Mouse (Mus musculus): ENCODE data around the gene Irf1. TPM values are rescaled to one million over a fixed set of nuclear protein-coding genes. Genes with fewer than 3 reads are reported as not detected.

Gene Irf1
- total RNA-seq, 2 experiments from 2014 or later: 8.7 to 9.1 TPM

GRCm38 (mm10) chr11:53777736-53778135 is 7.9 kb downstream of the Irf1 start:
- intact Hi-C loops (cut with DNase I; ENCODE audit: low total_unique reads): no loop called here
- DNase-seq: no peak

GRCm38 (mm10) chr11:53778455-53778854 is 8.6 kb downstream of the Irf1 start:
- intact Hi-C loops (cut with DNase I; ENCODE audit: low total_unique reads): no loop called here
- DNase-seq: no peak

DNA sequence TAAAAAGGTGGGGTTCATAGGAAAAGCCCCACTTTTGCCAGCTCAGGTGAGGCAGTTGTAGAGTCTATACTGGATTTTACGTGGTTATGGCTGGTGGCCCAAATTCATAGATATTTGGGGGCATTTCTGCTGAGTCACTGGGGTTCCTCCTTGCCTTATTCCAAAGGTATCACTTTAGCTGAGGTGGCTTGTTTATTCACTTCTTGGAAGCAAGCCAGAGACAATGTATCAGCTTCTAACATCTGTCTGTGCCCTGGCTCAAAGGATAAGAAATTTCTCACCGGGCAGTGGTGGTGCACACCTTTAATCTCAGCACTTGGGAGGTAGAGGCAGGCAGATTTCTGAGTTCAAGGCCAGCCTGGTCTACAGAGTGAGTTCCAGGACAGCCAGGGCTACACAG is 10.0 kb downstream of the Irf1 start:
- DNase-seq: no peak
- intact Hi-C loops (cut with DNase I; ENCODE audit: low total_unique reads): no loop called here

GRCm38 (mm10) chr11:53780262-53780661 is 10.4 kb downstream of the Irf1 start:
- no peak for DNase-seq
- intact Hi-C loops (cut with DNase I; ENCODE audit: low total_unique reads): no loop called here

DNA sequence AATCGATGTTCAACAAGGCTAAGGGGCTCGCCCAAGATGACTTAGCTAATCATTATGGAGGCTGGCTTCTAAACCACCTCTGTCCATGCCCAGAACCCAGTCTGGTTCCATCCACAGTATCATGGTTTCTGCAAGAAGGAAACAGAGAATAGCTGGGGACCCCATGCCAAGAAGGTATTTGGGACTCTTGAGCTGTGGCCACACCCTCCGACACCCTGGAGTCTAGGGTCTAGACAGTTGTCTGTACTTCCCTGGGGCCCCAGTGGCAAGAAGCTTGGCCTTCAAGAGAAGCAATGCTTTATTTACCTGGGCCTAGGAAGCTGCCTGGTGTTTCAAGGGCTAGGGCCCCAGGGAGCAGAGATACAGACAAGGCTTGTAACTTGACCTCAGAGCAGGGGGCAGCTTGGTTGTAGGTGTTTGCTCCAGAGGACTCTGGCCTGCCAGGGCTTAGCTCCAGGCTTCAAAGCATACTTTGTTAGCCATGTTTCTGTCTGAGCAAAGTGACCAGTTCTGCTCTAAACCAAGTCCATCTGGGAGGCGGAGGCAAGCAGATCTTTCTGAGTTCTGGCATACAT is 11.5 kb downstream of the Irf1 start:
- intact Hi-C loops (cut with DNase I; ENCODE audit: low total_unique reads): no loop called here
- DNase-seq: no peak

GRCm38 (mm10) chr11:53781964-53782363 is 12.2 kb downstream of the Irf1 start:
- intact Hi-C loops (cut with DNase I; ENCODE audit: low total_unique reads): no loop called here
- DNase-seq: no peak

- DNase-seq: no peak
- intact Hi-C loops (cut with DNase I; ENCODE audit: low total_unique reads): no loop called here
Measured at GRCm38 (mm10) chr11:53783288-53783687, 13.5 kb downstream of the Irf1 start.

- DNase-seq: no peak
- intact Hi-C loops (cut with DNase I; ENCODE audit: low total_unique reads): no loop called here
Measured at GRCm38 (mm10) chr11:53785311-53785936, 15.6 kb downstream of the Irf1 start.

GRCm38 (mm10) chr11:53786058-53787031 is 16.5 kb downstream of the Irf1 start:
- DNase-seq: no peak
- intact Hi-C loops (cut with DNase I; ENCODE audit: low total_unique reads): no loop called here

DNA sequence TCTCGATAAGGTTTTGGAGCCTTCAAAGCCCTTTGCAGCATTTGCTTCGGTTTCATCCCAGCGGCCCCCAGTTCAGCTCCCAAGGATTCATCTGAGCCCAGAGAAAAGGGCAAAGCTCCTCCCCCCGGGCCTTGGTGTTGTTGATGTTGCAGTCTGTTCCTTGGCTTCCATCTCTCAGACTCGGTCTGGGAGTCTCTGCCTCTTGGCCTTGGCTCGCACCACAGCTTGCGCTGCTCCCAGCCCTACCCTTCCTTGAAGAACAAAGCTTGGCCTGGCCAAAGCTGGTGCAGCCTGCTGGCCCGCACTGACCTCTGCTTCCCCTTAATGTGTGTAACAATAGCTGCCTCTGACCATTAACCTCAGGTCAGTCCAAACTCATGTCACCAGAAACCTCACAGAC is 18.4 kb downstream of the Irf1 start:
- peak; percentile 56 for DNase-seq
- intact Hi-C loops (cut with DNase I; ENCODE audit: low total_unique reads): no loop called here

DNA sequence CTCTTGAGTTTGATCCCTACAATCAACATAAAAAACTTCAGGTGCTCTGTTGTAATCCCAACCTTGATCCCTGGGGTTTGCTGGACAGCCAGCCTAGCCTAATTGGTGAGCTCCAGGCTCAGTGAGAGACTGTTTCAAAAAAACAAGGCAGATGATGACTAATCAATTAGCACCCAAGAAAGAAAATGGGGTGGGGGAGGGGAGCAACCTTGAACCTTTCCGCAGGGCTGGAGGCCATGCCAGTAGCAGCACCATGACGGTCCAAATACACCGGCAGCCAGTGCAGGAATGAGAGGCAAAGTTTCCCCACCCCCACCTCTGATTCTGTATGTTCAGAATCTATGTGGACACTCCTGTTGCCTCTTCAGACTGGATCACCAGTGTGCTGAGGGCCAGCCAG is 19.5 kb downstream of the Irf1 start:
- intact Hi-C loops (cut with DNase I; ENCODE audit: low total_unique reads): no loop called here
- no peak for DNase-seq

- intact Hi-C loops (cut with DNase I; ENCODE audit: low total_unique reads): no loop called here
Measured at GRCm38 (mm10) chr11:53792986-53793385, 23.2 kb downstream of the Irf1 start.

DNA sequence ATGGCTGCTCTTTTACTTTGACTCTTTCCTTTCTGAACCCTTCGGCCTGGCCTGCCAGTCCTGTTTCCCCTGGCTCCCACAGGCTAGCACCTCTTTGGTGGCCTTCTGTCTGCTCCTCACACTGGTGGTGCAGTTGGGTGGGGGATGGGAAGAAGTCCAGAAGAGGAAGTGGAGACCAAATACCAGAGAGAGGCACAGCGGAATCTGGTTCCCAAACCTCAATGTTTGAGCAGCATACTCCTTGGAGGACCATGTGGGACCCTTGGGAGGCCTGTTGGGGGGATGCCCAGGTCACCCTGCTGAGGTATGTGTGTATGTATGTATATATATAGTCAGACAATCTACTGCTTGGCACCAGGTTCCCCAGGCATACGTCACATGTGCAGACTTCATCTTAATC is 24.2 kb downstream of the Irf1 start:
- no peak for DNase-seq
- intact Hi-C loops (cut with DNase I; ENCODE audit: low total_unique reads): no loop called here

More at GRCm38 (mm10) chr11:53792986-53793385, 23.2 kb downstream of the Irf1 start:
- DNase-seq: peak; percentile 50

GRCm38 (mm10) chr11:53794671-53795557 is 25.1 kb downstream of the Irf1 start:
- no peak for DNase-seq
- intact Hi-C loops (cut with DNase I; ENCODE audit: low total_unique reads): no loop called here

DNA sequence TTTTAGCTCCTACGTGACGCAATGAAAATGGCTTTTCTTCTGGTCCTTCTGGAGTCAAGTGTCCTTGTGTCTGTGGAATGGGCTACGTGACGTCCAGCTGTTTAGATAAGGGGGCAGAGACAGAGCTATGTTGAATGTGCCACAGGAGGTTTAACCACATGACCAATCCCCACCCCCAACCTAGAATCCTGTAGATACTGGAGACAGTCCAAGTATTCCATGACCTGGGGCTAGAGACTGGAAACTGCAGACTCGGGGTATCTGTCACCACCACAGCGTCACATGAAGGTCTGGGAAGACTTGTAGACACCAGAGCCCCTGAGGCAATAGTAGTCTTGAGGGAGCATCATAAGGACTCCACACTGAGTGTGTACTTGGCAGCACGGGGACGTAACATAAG is 26.0 kb downstream of the Irf1 start:
- intact Hi-C loops (cut with DNase I; ENCODE audit: low total_unique reads): no loop called here
- no peak for DNase-seq

DNA sequence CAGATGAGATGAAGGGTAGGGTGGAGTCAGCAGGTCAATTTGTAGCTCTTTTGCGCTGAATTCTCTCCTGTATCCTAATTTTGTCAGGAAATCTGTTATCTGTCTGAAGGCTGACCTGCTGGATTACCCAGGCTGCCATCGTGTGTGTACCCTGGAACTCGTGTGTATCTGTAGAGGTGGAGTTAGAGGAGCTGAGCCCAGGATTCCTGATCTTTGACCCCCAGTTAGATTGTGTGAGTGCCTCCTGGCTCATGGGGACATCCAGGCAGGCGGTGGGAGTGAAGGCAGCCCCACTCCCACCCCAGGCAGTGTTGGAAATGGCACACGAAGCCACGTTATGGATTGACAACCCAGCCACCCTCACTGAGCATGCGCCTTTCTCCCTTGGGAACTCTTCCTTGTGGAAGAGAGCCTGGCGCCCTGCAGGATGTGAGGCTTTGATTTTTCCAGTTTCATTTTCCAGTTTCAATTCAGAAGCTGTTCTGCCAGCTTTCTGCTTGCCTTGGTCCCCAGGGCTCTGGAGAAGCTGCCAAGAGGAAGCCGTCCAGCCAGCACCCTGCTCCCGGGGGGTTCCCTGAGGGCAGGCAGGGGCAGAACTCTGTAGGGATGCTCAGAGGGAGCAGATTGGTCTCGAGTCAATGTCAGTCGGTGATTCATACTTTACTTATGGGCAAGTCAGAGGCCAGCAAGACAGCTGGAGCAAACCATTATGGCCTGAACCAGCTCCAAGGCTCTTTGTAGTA is 26.8 kb downstream of the Irf1 start:
- intact Hi-C loops (cut with DNase I; ENCODE audit: low total_unique reads): no loop called here
- DNase-seq: peak; percentile 41

- intact Hi-C loops (cut with DNase I; ENCODE audit: low total_unique reads): no loop called here
- no peak for DNase-seq
Measured at GRCm38 (mm10) chr11:53797386-53797920, 27.6 kb downstream of the Irf1 start.

GRCm38 (mm10) chr11:53798041-53798711 is 28.4 kb downstream of the Irf1 start:
- DNase-seq: no peak
- intact Hi-C loops (cut with DNase I; ENCODE audit: low total_unique reads): no loop called here
